Mouse (Mus musculus) spleen, adult 2 months (tissue): ENCODE results near the gene Necap2. TPM values are rescaled to one million over a fixed set of nuclear protein-coding genes. Genes with fewer than 3 reads are reported as not detected.

Experiments used
- DNase-seq, 2 experiments: peaks; one replicate each; pipeline versions ENCODE4 v3.0.0 to v3.0.0-alpha.2; 2012 to 2021; ENCODE audit warnings: low spot score in 2 of 2, low read depth in 1 of 2
- H3K27ac ChIP-seq: fragments of 200-500 bp; 2 replicates; pipeline ENCODE4 v1.5.1; 2012; ENCODE audit warnings: low read length, inconsistent platforms; ENCODE audit not compliant: insufficient read depth
- H3K27me3 ChIP-seq: fragments of 200-500 bp; 2 replicates; pipeline ENCODE4 v1.6.1; 2012; ENCODE audit warnings: mild to moderate bottlenecking, moderate library complexity, low read length, inconsistent platforms; ENCODE audit not compliant: control insufficient read depth, insufficient read depth
- H3K36me3 ChIP-seq: fragments of 200-500 bp; 2 replicates; pipeline ENCODE4 v1.6.1; 2012; ENCODE audit warnings: mild to moderate bottlenecking, low read length, inconsistent platforms; ENCODE audit not compliant: control insufficient read depth, insufficient read depth
- H3K4me1 ChIP-seq: fragments of 200-500 bp; 2 replicates; pipeline ENCODE4 v1.6.1; 2011; ENCODE audit warnings: inconsistent platforms; ENCODE audit not compliant: control insufficient read depth, insufficient read depth, insufficient read length
- H3K4me3 ChIP-seq: fragments of 200-500 bp; 2 replicates; pipeline ENCODE4 v1.5.1; 2011; ENCODE audit warnings: mild to moderate bottlenecking, inconsistent platforms; ENCODE audit not compliant: insufficient read depth, insufficient read length; ENCODE audit errors: extremely low read depth
- CTCF ChIP-seq: fragments of 200-500 bp; IDR thresholded peaks from 2 replicates; pipeline ENCODE4 v1.5.1; 2011; ENCODE audit warnings: mild to moderate bottlenecking, inconsistent platforms; ENCODE audit not compliant: insufficient read depth, insufficient read length, insufficient replicate concordance; ENCODE audit errors: extremely low read depth
- POLR2A ChIP-seq: fragments of 200-500 bp; IDR thresholded peaks from 2 replicates; pipeline ENCODE4 v1.6.1; 2011; ENCODE audit warnings: low read depth, low read length, inconsistent platforms
- WGBS: fragments of 180-500 bp; shearing (Covaris S2); methylation state at CpG from one replicate; pipeline ENCODE4 v1.1.7; 2018; 5-methylcytosine and 5-hydroxymethylcytosine counted together
- polyA plus RNA-seq: library from polyadenylated mRNA; depleted of rRNA; stranded (reverse); fragments of >200 nt; gene quantifications from 2 replicates; pipeline ENCODE4 v1.2.3, GENCODE M21; 2012; rRNA removed

The Necap2 gene
- polyA plus RNA-seq, 1 experiment, result 71.3 TPM

DNA sequence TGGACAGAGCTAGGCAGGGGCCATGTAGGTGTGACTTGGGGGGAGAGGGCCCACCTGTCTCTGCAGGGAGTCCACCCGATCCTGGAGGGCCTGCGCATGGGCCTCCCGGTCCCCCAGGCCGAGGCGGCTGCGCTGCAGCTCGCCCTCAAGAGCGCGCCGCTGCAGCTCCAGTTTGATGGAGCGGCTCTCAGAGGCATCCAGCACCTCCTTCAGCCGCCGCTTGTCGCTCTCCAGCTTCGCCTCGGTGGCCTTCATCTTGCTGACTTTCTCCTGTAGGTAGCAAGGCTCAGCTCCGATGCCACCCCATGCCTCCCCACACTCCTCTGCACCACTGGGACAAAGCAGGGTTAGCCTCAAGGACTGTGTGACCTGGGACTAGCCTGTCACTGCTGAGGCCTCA is 57.9 kb downstream of the Necap2 start:
- no peak overlapping the region for H3K27ac ChIP-seq
- DNase-seq, result no peak
- no peaks in the 10 kb centered on the region for H3K4me1 ChIP-seq
- no peaks in the 10 kb centered on the region for H3K27me3 ChIP-seq
- H3K4me3 ChIP-seq, result no peak overlapping the region
- 97% methylated on average over 17 of the region's 17 CpGs for WGBS
- TF ChIP-seq CTCF, result no peak
- no peak for TF ChIP-seq POLR2A
- no peaks in the 10 kb centered on the region for H3K36me3 ChIP-seq

DNA sequence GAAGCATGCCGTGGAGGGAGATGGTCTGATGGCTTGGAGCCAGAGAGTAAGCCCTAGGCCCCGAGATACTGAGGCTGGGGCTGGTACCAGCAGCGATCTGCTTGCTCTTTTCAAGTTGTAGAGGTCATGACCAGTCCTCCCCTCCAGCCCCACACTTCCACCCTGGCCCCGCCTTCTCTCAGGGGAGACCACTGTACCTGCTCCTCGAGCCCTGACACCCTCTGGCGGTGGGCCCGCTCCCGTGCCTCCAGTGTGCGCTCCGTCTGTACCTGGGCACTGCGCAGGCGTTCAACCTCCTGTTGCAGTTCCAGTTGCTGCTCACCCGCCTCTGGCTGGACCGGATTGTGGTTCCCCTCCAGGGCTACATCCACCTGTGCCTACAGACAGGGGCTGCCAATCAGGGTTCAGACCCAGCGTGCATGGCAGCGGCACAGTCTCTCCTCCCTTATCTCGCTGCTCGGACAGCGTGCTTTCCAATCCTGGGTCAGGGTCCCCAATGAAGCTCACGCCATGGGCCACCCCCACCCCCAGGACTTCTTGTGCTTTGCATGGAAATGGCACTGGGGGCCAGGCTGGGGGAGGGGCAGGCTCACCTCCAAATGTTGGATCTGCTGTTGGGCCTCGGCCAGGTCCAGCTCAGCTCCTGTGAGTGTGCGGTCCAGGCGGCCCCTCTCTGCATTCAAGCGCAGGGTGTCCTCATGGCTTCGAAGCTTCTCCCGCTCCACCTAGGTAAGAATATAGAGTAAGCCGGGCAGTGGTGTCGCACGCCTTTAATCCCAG is 60.3 kb downstream of the Necap2 start:
- 96% methylated on average over 29 of the region's 29 CpGs for WGBS
- Histone ChIP-seq H3K27me3 (no peaks in the 10 kb centered on the region), H3K27ac (no peak overlapping the region), H3K4me3 (no peak overlapping the region), H3K36me3 (no peaks in the 10 kb centered on the region), H3K4me1 (no peaks in the 10 kb centered on the region)
- no peak for TF ChIP-seq CTCF
- no peak for TF ChIP-seq POLR2A
- no peak for DNase-seq

Other genes starting within 250 kb of the Necap2 start
- 0.13 TPM in 2 replicates for gene Padi1, start 232.6 kb downstream of the Necap2 start, polyA plus RNA-seq
- gene Padi2, start 172.0 kb downstream of the Necap2 start, polyA plus RNA-seq, result 10.7 and 12.0 TPM in 2 replicates
- 66.0 and 79.2 TPM in 2 replicates for gene Sdhb, start 117.2 kb downstream of the Necap2 start, polyA plus RNA-seq
- 275 and 360 TPM in 2 replicates for gene Atp13a2, start 91.5 kb downstream of the Necap2 start, polyA plus RNA-seq
- gene Mfap2, start 67.9 kb downstream of the Necap2 start, polyA plus RNA-seq, result 3.1 and 4.6 TPM in 2 replicates
- 9.8 and 11.7 TPM in 2 replicates for gene Crocc, start 17.8 kb downstream of the Necap2 start, polyA plus RNA-seq
- gene Spata21, start 10.0 kb upstream of the Necap2 start, polyA plus RNA-seq, result not detected in 2 replicates
- 38.8 and 49.8 TPM in 2 replicates for gene Szrd1, start 61.4 kb upstream of the Necap2 start, polyA plus RNA-seq
- gene Fbxo42, start 69.6 kb upstream of the Necap2 start, polyA plus RNA-seq, result 13.1 and 13.7 TPM in 2 replicates
- gene Rsg1, start 135.6 kb upstream of the Necap2 start, polyA plus RNA-seq, result 0.83 and 2.9 TPM in 2 replicates
- 0.79 and 1.2 TPM in 2 replicates for gene Arhgef19, start 161.1 kb upstream of the Necap2 start, polyA plus RNA-seq
- 8.0 and 9.8 TPM in 2 replicates for gene Epha2, start 222.9 kb upstream of the Necap2 start, polyA plus RNA-seq